Comparison of ENCODE assay signal across 26 mouse cellular contexts in the genomic region with DNA sequence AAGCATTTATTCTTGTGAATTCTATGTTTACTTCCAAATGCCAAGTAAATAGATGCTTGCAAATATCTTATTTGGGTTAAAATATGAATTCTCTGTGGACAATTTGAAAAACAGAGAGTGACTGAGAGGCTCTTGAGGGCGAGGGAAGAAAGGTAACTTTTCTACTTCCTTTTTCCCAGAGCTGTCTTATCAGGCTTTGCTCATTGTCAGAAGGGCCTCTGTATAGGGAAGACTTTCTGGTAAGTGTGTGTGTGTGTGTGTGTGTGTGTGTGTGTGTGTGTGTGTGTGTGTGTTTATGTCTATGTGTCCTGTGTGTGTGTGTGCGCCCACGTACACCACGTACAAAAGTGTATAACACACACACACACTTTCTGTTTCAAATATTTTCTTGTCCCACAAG.
"Had no signal": no experiment of that assay in that cellular context is flagged by ENCODE, and none has a peak within 500 bp of the region (broad histone marks: within the 10 kb centered on the region; RNA-seq: fewer than 3 reads in every experiment).

No protein-coding gene starts in this region.

- H3K27ac ChIP-seq: embryonic facial prominence, embryonic 10.5 days; embryonic facial prominence, embryonic 12.5 days; embryonic facial prominence, embryonic 13.5 days; embryonic facial prominence, embryonic 15.5 days; forebrain, embryonic 10.5 days; forebrain, embryonic 12.5 days; forebrain, embryonic 13.5 days; forebrain, embryonic 15.5 days; gastrocnemius, adult 2 months; heart, adult 2 months; heart, embryonic 10.5 days had no signal

- H3K4me3 ChIP-seq: embryonic facial prominence, embryonic 10.5 days; embryonic facial prominence, embryonic 12.5 days; embryonic facial prominence, embryonic 13.5 days; embryonic facial prominence, embryonic 15.5 days; erythroblast, embryonic 14.5 days; forebrain, embryonic 10.5 days; forebrain, embryonic 12.5 days; forebrain, embryonic 13.5 days; forebrain, embryonic 15.5 days; gastrocnemius, adult 2 months; heart, adult 2 months; heart, embryonic 10.5 days had no signal

- H3K9ac ChIP-seq: embryonic facial prominence, embryonic 12.5 days; embryonic facial prominence, embryonic 13.5 days; embryonic facial prominence, embryonic 15.5 days; forebrain, embryonic 12.5 days; forebrain, embryonic 13.5 days; forebrain, embryonic 15.5 days; forebrain, postnatal 0 days had no signal

- H3K36me3 ChIP-seq: embryonic facial prominence, embryonic 10.5 days; embryonic facial prominence, embryonic 12.5 days; embryonic facial prominence, embryonic 13.5 days; embryonic facial prominence, embryonic 15.5 days; forebrain, embryonic 10.5 days; forebrain, embryonic 12.5 days; forebrain, embryonic 15.5 days; heart, embryonic 10.5 days had no signal

- H3K9me3 ChIP-seq: embryonic facial prominence, embryonic 10.5 days; embryonic facial prominence, embryonic 12.5 days; embryonic facial prominence, embryonic 13.5 days; embryonic facial prominence, embryonic 15.5 days; forebrain, embryonic 10.5 days; forebrain, embryonic 12.5 days; forebrain, embryonic 13.5 days; forebrain, embryonic 15.5 days; heart, embryonic 10.5 days had no signal

- H3K4me2 ChIP-seq: embryonic facial prominence, embryonic 12.5 days; embryonic facial prominence, embryonic 13.5 days; embryonic facial prominence, embryonic 15.5 days; forebrain, embryonic 12.5 days; forebrain, embryonic 13.5 days; forebrain, embryonic 15.5 days had no signal

- H3K4me1 ChIP-seq: embryonic facial prominence, embryonic 10.5 days; embryonic facial prominence, embryonic 12.5 days; embryonic facial prominence, embryonic 13.5 days; embryonic facial prominence, embryonic 15.5 days; forebrain, embryonic 10.5 days; forebrain, embryonic 12.5 days; forebrain, embryonic 13.5 days; forebrain, embryonic 15.5 days; heart, embryonic 10.5 days had no signal

- ATAC-seq: forebrain, embryonic 13.5 days; forebrain, embryonic 14.5 days; forebrain, embryonic 15.5 days; forebrain, embryonic 16.5 days; forebrain, postnatal 0 days had no signal

- DNase-seq: cerebellum, adult 9-11 months; cerebellum, postnatal 10 days; cerebellum, postnatal 14 days; cerebellum, postnatal 25 days; cerebellum, postnatal 36 days; embryo, embryonic 11 days; forebrain, postnatal 0 days; gastrocnemius, adult 2 months; gastrocnemius, postnatal 10 days; gastrocnemius, postnatal 14 days; gastrocnemius, postnatal 25 days; gastrocnemius, postnatal 36 days; heart, adult 18-20 months; heart, adult 2 months had no signal

- H3K27me3 ChIP-seq: embryonic facial prominence, embryonic 12.5 days; embryonic facial prominence, embryonic 13.5 days; embryonic facial prominence, embryonic 15.5 days; forebrain, embryonic 12.5 days; forebrain, embryonic 13.5 days; forebrain, embryonic 15.5 days had no signal
